Mouse (Mus musculus): ENCODE measurements at regions not wholly inside any gene's neighbourhood (a gene's known extent, or its start where the extent isn't known, plus 50 kb on each side); places are given as distances from the start of the nearest gene placed in this dataset.

- TF ChIP-seq CTCF (IDR thresholded peaks at IDR 0.05; ENCODE audit: extremely low read depth, insufficient read depth, insufficient read length, insufficient replicate concordance) (no peak), POLR2A (IDR thresholded peaks at IDR 0.05; ENCODE audit: low read depth, low read length) (no peak)
These were observed 625.9 kb upstream of the Klf6 start for GRCm38 (mm10) chr13:5235391-5235790.
